Mouse (Mus musculus) liver, adult 2 months (tissue): Measurements from ENCODE around the gene Pld1.

Source experiments
- CTCF ChIP-seq: fragments of 200-500 bp; IDR thresholded peaks from 2 replicates; pipeline ENCODE4 v1.5.1; 2011; ENCODE audit warnings: low read depth, low read length, control low read depth
- POLR2A ChIP-seq: fragments of 200-500 bp; IDR thresholded peaks from 2 replicates; pipeline ENCODE4 v1.6.1; 2011; ENCODE audit warnings: low read length, control low read depth; ENCODE audit not compliant: insufficient read depth; ENCODE audit errors: extremely low read depth

DNA sequence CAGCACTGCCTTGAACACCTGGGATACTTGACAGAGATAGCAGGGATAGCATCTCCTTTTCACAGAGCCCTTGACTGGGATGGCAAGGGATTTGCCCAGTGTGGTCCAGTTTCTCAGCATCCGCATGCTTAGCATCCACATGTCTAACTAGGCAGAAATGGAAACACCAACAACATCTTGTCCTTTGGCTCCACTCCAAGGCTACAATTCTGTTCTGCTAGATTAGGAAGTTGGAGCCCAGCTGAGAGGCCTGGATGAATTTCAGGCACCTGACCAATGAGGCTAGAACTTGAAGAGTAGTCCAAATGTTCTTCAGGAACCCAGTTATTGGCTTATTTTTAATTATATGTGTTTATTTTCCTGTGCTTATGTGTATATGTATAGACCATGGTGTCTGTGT lies 141.6 kb downstream of the Pld1 start:
- TF ChIP-seq CTCF: no peak
- no peak for TF ChIP-seq POLR2A
